Mouse (Mus musculus): ENCODE data around the gene Meltf.

DNA sequence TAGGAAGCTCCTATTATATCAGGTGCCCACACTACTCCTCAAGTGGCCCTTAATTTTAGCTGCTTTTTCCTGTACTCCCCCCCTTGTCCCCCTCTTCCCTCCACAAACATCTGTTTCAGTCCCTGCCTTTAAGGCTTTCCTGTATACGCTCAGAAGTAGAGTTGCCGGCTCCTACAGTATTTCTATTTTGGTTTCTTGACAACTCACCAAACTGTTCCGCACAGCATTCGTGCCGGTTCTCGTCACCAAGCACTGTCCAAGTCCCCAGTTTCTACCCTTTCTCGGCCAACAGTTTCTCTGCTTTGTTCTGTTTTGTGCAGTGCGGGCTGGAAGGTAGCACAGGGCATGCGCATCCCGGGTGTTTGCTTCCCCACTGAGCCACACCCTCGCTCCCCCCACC lies 30.3 kb downstream of the Meltf start:
- TF ChIP-seq BHLHE40 (IDR thresholded peaks at IDR 0.05; ENCODE audit: low read depth, low read length) (no peak), POLR2A (IDR thresholded peaks at IDR 0.05; ENCODE audit: low read depth, low read length) (no peak), EP300 (IDR thresholded peaks at IDR 0.05; ENCODE audit: low read length) (no peak), POLR2AphosphoS2 (IDR thresholded peaks at IDR 0.05; ENCODE audit: low read depth, low read length) (no peak)

Data from CH12.LX (cell line).